Mouse (Mus musculus) gastrocnemius, adult 2 months (tissue): Measurements from ENCODE around the gene Aasdh. TPM values are rescaled to one million over a fixed set of nuclear protein-coding genes. Genes with fewer than 3 reads are reported as not detected.

Source experiments
- DNase-seq: peaks from one replicate; pipeline ENCODE4 v3.0.0; 2022
- H3K27ac ChIP-seq: fragments of 200-600 bp; 2 replicates; pipeline ENCODE4 v1.8.1; 2022; ENCODE audit warnings: mild to moderate bottlenecking
- H3K4me3 ChIP-seq: fragments of 200-600 bp; 2 replicates; pipeline ENCODE4 v1.8.1; 2022; ENCODE audit warnings: mild to moderate bottlenecking, moderate library complexity
- CTCF ChIP-seq: fragments of 200-600 bp; IDR thresholded peaks from 2 replicates; pipeline ENCODE4 v1.8.1; 2022; ENCODE audit warnings: antibody characterized with exemption, mild to moderate bottlenecking, moderate library complexity
- intact Hi-C: fragments of 180-260 bp; cut with DNase I; formaldehyde crosslinking; loops from one replicate; pipeline ENCODE4 v1.15.1; 2025
- total RNA-seq, 2 experiments: library from RNA; stranded (reverse); gene quantifications; 2 replicates each; pipeline ENCODE4 v1.2.3; 2021

Aasdh gene
- total RNA-seq, 2 experiments from 2014 or later: 9.6 to 12.9 TPM

DNA sequence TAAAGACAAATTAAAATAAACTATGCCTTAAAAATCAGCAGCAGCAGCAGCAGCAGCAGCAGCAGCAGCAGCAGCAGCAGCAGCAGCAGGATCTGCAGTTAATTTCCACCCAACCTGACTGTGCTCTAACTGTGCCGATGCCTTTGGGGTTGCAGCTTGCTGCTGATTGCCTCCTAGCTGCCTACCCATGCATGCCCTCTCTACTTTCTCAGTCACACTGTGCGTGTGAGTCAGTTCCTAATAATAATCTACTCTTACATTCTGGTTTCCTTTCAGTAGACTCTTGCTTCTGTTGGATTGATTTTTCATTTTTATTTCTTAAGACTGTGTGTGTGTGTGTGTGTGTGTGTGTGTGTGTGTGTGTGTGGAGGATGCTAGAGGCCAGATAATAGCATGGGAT, 12.2 kb downstream of the Aasdh start:
- intact Hi-C loops: no loop called here
- no peak for TF ChIP-seq CTCF
- H3K27ac ChIP-seq: no peak overlapping the region
- no peak for DNase-seq
- no peak overlapping the region for H3K4me3 ChIP-seq

- intact Hi-C loops: no loop called here
- Histone ChIP-seq H3K4me3 (no peak overlapping the region), H3K27ac (no peak overlapping the region)
- no peak for TF ChIP-seq CTCF
- DNase-seq: no peak
These were observed 12.7 kb downstream of the Aasdh start for GRCm38 (mm10) chr5:76892608-76893007.

DNA sequence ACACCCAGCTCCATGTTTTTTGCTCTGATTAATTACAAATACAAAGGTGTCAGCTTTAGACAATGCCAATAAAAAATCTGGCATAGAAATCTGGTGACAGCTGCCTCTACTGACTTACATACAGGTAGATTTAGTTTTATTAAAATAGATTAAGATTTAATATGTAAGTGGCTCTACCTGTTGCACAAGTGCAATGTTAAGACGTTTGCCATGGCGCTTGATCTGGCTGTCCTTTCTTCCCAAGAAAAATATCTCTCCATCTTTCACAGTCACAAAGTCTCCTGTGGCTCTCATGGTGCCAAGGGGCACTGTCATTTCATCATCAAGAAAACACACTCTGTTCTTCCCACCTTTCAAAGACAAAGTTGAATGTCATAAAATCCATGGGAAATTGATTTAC, 18.3 kb downstream of the Aasdh start:
- no peak for DNase-seq
- no peak overlapping the region for H3K27ac ChIP-seq
- no peak for TF ChIP-seq CTCF
- H3K4me3 ChIP-seq: no peak overlapping the region
- intact Hi-C loops: no loop called here

GRCm38 (mm10) chr5:76884107-76884506, 21.2 kb downstream of the Aasdh start:
- no peak for TF ChIP-seq CTCF
- intact Hi-C loops: no loop called here
- no peak overlapping the region for H3K27ac ChIP-seq
- no peak for DNase-seq
- H3K4me3 ChIP-seq: no peak overlapping the region

DNA sequence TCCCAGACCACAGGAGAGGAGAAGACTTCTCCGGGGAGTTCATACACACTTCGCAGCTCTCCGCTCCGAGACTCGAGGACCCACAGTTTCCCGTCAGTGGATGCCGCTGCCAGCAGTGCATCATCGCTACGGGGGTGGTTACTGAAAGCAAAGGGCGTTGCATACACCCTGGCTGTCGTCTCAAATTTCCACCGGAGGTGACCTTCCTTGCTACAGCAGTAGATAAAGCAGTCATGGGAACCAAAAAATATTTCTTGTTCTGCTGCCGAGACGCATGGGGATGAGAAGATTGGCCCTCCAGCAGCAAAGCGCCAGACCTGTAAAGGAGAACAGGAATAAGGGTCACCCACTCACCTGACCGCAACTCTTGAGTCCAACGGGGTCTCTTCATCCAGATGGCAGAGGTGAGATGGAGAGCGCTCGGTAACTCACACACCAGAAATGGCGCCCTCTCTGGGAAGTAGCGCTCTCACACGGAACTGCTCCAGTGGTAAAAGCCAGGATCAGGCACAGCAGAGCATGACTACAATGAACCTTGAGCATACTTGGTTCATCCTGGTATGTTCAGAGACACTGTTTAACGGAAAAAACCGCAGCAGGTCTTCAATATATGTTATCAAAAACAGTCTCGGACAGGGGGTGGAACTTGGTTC, 29.1 kb downstream of the Aasdh start:
- intact Hi-C loops: no loop called here
- DNase-seq: no peak
- no peak for TF ChIP-seq CTCF
- no peak overlapping the region for H3K4me3 ChIP-seq
- H3K27ac ChIP-seq: no peak overlapping the region

- DNase-seq: no peak
- intact Hi-C loops: no loop called here
- peak overlapping the region; percentile 43 for H3K4me3 ChIP-seq
- H3K27ac ChIP-seq: no peak overlapping the region
- TF ChIP-seq CTCF: no peak
These were observed 35.8 kb downstream of the Aasdh start for GRCm38 (mm10) chr5:76869553-76869952.

- DNase-seq: no peak
- no peak for TF ChIP-seq CTCF
- H3K4me3 ChIP-seq: peak overlapping the region; percentile 43
- intact Hi-C loops: no loop called here
- H3K27ac ChIP-seq: no peak overlapping the region
These were observed 36.5 kb downstream of the Aasdh start for GRCm38 (mm10) chr5:76868693-76869286.

GRCm38 (mm10) chr5:76866819-76867218, 38.5 kb downstream of the Aasdh start:
- Histone ChIP-seq H3K27ac (no peak overlapping the region), H3K4me3 (no peak overlapping the region)
- intact Hi-C loops: no loop called here
- DNase-seq: no peak
- no peak for TF ChIP-seq CTCF

GRCm38 (mm10) chr5:76858444-76858843, 46.9 kb downstream of the Aasdh start:
- DNase-seq: no peak
- intact Hi-C loops: no loop called here
- no peak overlapping the region for H3K4me3 ChIP-seq
- no peak overlapping the region for H3K27ac ChIP-seq
- no peak for TF ChIP-seq CTCF

DNA sequence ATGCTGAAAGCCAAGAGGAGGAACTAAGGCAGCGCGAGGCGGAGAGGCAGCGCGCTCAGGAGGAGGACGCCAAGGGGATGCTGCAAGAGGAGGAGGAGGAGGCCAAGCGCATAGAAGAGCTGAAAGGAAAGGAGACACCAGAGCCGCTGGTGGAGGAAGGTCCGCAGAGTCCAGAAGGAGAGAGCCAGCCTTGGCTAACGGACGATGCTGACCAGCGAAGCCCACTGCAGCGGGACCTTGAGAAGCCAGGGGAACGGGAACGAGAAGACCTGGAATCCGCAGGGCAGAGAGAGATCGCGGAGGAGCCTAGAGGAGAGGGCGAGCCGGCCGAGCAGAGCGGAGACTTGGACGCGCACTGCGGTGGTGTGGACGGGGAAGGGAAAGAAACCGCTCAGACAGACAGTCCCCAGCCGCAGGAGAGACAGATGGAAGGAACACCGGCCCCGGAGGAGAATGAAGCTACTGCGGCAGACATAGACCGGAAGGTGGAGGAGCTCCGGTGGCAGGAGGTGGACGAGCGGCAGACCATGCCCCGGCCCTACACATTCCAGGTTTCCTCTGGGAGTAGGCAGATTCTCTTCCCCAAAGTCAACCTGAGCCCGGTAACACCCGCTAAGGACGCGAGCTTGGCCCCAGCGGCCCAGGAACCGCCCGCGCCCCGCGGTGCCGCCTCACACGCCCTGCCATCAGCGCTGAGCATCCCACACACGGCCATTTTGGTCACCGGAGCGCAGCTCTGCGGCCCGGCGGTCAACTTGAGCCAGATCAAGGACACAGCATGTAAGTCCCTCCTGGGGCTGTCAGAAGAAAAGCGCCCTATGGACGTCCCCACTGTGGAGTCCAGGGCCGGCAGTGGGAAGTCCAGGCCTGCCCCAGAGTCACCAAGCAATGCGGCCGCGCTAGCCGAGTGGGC, 48.0 kb downstream of the Aasdh start:
- Histone ChIP-seq H3K4me3 (peak overlapping the region; percentile 55), H3K27ac (no peak overlapping the region)
- no peak for TF ChIP-seq CTCF
- no peak for DNase-seq
- intact Hi-C loops: no loop called here

GRCm38 (mm10) chr5:76855829-76856600, 49.3 kb downstream of the Aasdh start:
- intact Hi-C loops: no loop called here
- H3K4me3 ChIP-seq: no peak overlapping the region; the same call in 1 of the 2 replicates
- H3K27ac ChIP-seq: no peak overlapping the region
- DNase-seq: no peak
- no peak for TF ChIP-seq CTCF

DNA sequence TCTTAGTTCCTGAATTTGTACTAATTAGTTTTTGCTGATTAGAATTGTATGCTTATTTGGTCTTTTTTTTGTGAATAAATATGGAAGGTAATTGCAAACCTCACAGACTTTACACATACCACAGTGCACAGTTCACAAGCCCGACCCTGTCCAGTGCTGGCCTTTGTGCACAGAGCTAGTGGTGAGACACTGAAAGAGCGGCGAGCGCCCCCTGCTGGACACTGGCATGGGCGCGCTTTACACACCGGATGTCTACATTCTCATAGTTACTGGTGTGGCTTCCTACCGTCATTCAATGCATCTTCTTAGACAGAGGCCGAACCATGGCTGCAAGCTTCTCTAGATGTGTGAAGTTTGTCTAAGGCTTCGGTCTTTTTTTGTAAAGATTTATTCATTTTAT, 51.8 kb downstream of the Aasdh start:
- TF ChIP-seq CTCF: no peak; the same call in 1 of the 2 replicates
- Histone ChIP-seq H3K27ac (no peak overlapping the region), H3K4me3 (no peak overlapping the region)
- DNase-seq: peak; percentile 80
- intact Hi-C loops: loop anchor here (2.0 kb wide), 1 partner anchor 265 kb away; the partner anchor contains the start of gene Cep135
